Mouse (Mus musculus): ENCODE measurements around the gene Alkbh1. TPM values are rescaled to one million over a fixed set of nuclear protein-coding genes. Genes with fewer than 3 reads are reported as not detected.

Gene Alkbh1
- polyA plus RNA-seq, 1 experiment from 2014 or later, result 36.1 TPM

- Histone ChIP-seq H3K4me2 (ENCODE audit: low read length) (no peak overlapping the region), H3K36me3 (ENCODE audit: control insufficient read depth, insufficient read depth, low read length) (no peaks in the 10 kb centered on the region), H3K9me3 (ENCODE audit: control insufficient read depth, low read length) (no peaks in the 10 kb centered on the region), H3K4me3 (ENCODE audit: control insufficient read depth in 1 of 2, insufficient read depth in 1 of 2, low read depth in 1 of 2, low read length in 2 of 2) (no peak overlapping the region), H3K9ac (ENCODE audit: low read length) (no peak overlapping the region), H3K27me3 (ENCODE audit: control insufficient read depth, insufficient read depth, low read length) (no peaks in the 10 kb centered on the region), H3K4me1 (ENCODE audit: control insufficient read depth in 2 of 2, insufficient read depth in 2 of 2, low read length in 2 of 2) (peaks cover 8 to 12% of the 10 kb centered on the region in 2 experiments), H3K27ac (replicated peaks in 1 of 2; ENCODE audit: control insufficient read depth in 1 of 2, insufficient read depth in 1 of 2, low read depth in 2 of 2, low read length in 2 of 2) (no peak overlapping the region)
- no peak for ATAC-seq (ENCODE audit: insufficient number of reproducible peaks, insufficient read depth, low FRiP score, low read depth)
- WGBS, result 69% methylated on average over 4 of the region's 4 CpGs
Measured at GRCm38 (mm10) chr12:87415358-87415757, 28.5 kb downstream of the Alkbh1 start.

GRCm38 (mm10) chr12:87413179-87413790 is 30.5 kb downstream of the Alkbh1 start:
- WGBS, result 19% methylated on average over 3 of the region's 4 CpGs
- H3K9me3 ChIP-seq (ENCODE audit: control insufficient read depth, low read length), result no peaks in the 10 kb centered on the region
- no peak overlapping the region for H3K27ac ChIP-seq (replicated peaks in 1 of 2; ENCODE audit: control insufficient read depth in 1 of 2, insufficient read depth in 1 of 2, low read depth in 2 of 2, low read length in 2 of 2)
- H3K4me1 ChIP-seq (ENCODE audit: control insufficient read depth in 2 of 2, insufficient read depth in 2 of 2, low read length in 2 of 2), result peaks cover 8 to 14% of the 10 kb centered on the region in 2 experiments
- H3K9ac ChIP-seq (ENCODE audit: low read length), result no peak overlapping the region
- 0 out of 2 replicates have a peak, but pooled peaks have one; percentile 24 for ATAC-seq (ENCODE audit: insufficient number of reproducible peaks, insufficient read depth, low FRiP score, low read depth)
- no peaks in the 10 kb centered on the region for H3K27me3 ChIP-seq (ENCODE audit: control insufficient read depth, insufficient read depth, low read length)
- H3K4me2 ChIP-seq (ENCODE audit: low read length), result no peak overlapping the region
- H3K36me3 ChIP-seq (ENCODE audit: control insufficient read depth, insufficient read depth, low read length), result no peaks in the 10 kb centered on the region
- H3K4me3 ChIP-seq (ENCODE audit: control insufficient read depth in 1 of 2, insufficient read depth in 1 of 2, low read depth in 1 of 2, low read length in 2 of 2), result no peak overlapping the region

GRCm38 (mm10) chr12:87410999-87411398 is 32.8 kb downstream of the Alkbh1 start:
- Histone ChIP-seq H3K4me3 (ENCODE audit: control insufficient read depth in 1 of 2, insufficient read depth in 1 of 2, low read depth in 1 of 2, low read length in 2 of 2) (no peak overlapping the region), H3K27ac (replicated peaks in 1 of 2; ENCODE audit: control insufficient read depth in 1 of 2, insufficient read depth in 1 of 2, low read depth in 2 of 2, low read length in 2 of 2) (no peak overlapping the region)
- ATAC-seq (ENCODE audit: insufficient number of reproducible peaks, insufficient read depth, low FRiP score, low read depth), result no peak; the same call in 1 of the 2 replicates

GRCm38 (mm10) chr12:87409123-87409522 is 34.7 kb downstream of the Alkbh1 start:
- Histone ChIP-seq H3K36me3 (ENCODE audit: control insufficient read depth, insufficient read depth, low read length) (no peaks in the 10 kb centered on the region), H3K27ac (replicated peaks in 1 of 2; ENCODE audit: control insufficient read depth in 1 of 2, insufficient read depth in 1 of 2, low read depth in 2 of 2, low read length in 2 of 2) (no peak overlapping the region), H3K27me3 (ENCODE audit: control insufficient read depth, insufficient read depth, low read length) (no peaks in the 10 kb centered on the region), H3K4me2 (ENCODE audit: low read length) (no peak overlapping the region), H3K4me3 (ENCODE audit: control insufficient read depth in 1 of 2, insufficient read depth in 1 of 2, low read depth in 1 of 2, low read length in 2 of 2) (no peak overlapping the region), H3K4me1 (ENCODE audit: control insufficient read depth in 2 of 2, insufficient read depth in 2 of 2, low read length in 2 of 2) (peaks cover 17 to 23% of the 10 kb centered on the region in 2 experiments), H3K9ac (ENCODE audit: low read length) (no peak overlapping the region), H3K9me3 (ENCODE audit: control insufficient read depth, low read length) (no peaks in the 10 kb centered on the region)
- ATAC-seq (ENCODE audit: insufficient number of reproducible peaks, insufficient read depth, low FRiP score, low read depth), result no peak
- WGBS, result 87% methylated on average over 4 of the region's 4 CpGs

More at GRCm38 (mm10) chr12:87410999-87411398, 32.8 kb downstream of the Alkbh1 start:
- Histone ChIP-seq H3K4me1 (ENCODE audit: control insufficient read depth in 2 of 2, insufficient read depth in 2 of 2, low read length in 2 of 2) (peaks cover 17 to 23% of the 10 kb centered on the region in 2 experiments), H3K9me3 (ENCODE audit: control insufficient read depth, low read length) (no peaks in the 10 kb centered on the region), H3K9ac (ENCODE audit: low read length) (no peak overlapping the region), H3K27me3 (ENCODE audit: control insufficient read depth, insufficient read depth, low read length) (no peaks in the 10 kb centered on the region), H3K4me2 (ENCODE audit: low read length) (peak overlapping the region; percentile 44), H3K36me3 (ENCODE audit: control insufficient read depth, insufficient read depth, low read length) (no peaks in the 10 kb centered on the region)
- WGBS, result 9% methylated on average over 7 of the region's 7 CpGs

- Histone ChIP-seq H3K27me3 (ENCODE audit: control insufficient read depth, insufficient read depth, low read length) (no peaks in the 10 kb centered on the region), H3K27ac (replicated peaks in 1 of 2; ENCODE audit: control insufficient read depth in 1 of 2, insufficient read depth in 1 of 2, low read depth in 2 of 2, low read length in 2 of 2) (peak overlapping the region; percentile 35 to 70), H3K4me2 (ENCODE audit: low read length) (peak overlapping the region; percentile 62), H3K9ac (ENCODE audit: low read length) (peak overlapping the region; percentile 67), H3K4me3 (ENCODE audit: control insufficient read depth in 1 of 2, insufficient read depth in 1 of 2, low read depth in 1 of 2, low read length in 2 of 2) (peak overlapping the region; percentile 16 to 23), H3K36me3 (ENCODE audit: control insufficient read depth, insufficient read depth, low read length) (no peaks in the 10 kb centered on the region), H3K4me1 (ENCODE audit: control insufficient read depth in 2 of 2, insufficient read depth in 2 of 2, low read length in 2 of 2) (peaks cover 17 to 23% of the 10 kb centered on the region in 2 experiments), H3K9me3 (ENCODE audit: control insufficient read depth, low read length) (no peaks in the 10 kb centered on the region)
- 21% methylated on average over 21 of the region's 21 CpGs for WGBS
- ATAC-seq (ENCODE audit: insufficient number of reproducible peaks, insufficient read depth, low FRiP score, low read depth), result peak; percentile 44
Measured at GRCm38 (mm10) chr12:87407869-87408605, 35.8 kb downstream of the Alkbh1 start.

GRCm38 (mm10) chr12:87405721-87406120 is 38.1 kb downstream of the Alkbh1 start:
- Histone ChIP-seq H3K9me3 (ENCODE audit: control insufficient read depth, low read length) (no peaks in the 10 kb centered on the region), H3K4me3 (ENCODE audit: control insufficient read depth in 1 of 2, insufficient read depth in 1 of 2, low read depth in 1 of 2, low read length in 2 of 2) (no peak overlapping the region), H3K27ac (replicated peaks in 1 of 2; ENCODE audit: control insufficient read depth in 1 of 2, insufficient read depth in 1 of 2, low read depth in 2 of 2, low read length in 2 of 2) (no peak overlapping the region), H3K4me2 (ENCODE audit: low read length) (no peak overlapping the region), H3K9ac (ENCODE audit: low read length) (no peak overlapping the region), H3K27me3 (ENCODE audit: control insufficient read depth, insufficient read depth, low read length) (no peaks in the 10 kb centered on the region), H3K4me1 (ENCODE audit: control insufficient read depth in 2 of 2, insufficient read depth in 2 of 2, low read length in 2 of 2) (peaks cover 9 to 12% of the 10 kb centered on the region in 2 experiments), H3K36me3 (ENCODE audit: control insufficient read depth, insufficient read depth, low read length) (no peaks in the 10 kb centered on the region)
- no peak for ATAC-seq (ENCODE audit: insufficient number of reproducible peaks, insufficient read depth, low FRiP score, low read depth)
- WGBS, result 52% methylated on average over 3 of the region's 3 CpGs

GRCm38 (mm10) chr12:87405165-87405564 is 38.7 kb downstream of the Alkbh1 start:
- no peak overlapping the region for H3K27ac ChIP-seq (replicated peaks in 1 of 2; ENCODE audit: control insufficient read depth in 1 of 2, insufficient read depth in 1 of 2, low read depth in 2 of 2, low read length in 2 of 2)
- H3K4me2 ChIP-seq (ENCODE audit: low read length), result no peak overlapping the region
- no peaks in the 10 kb centered on the region for H3K9me3 ChIP-seq (ENCODE audit: control insufficient read depth, low read length)
- no peak for ATAC-seq (ENCODE audit: insufficient number of reproducible peaks, insufficient read depth, low FRiP score, low read depth)
- H3K4me1 ChIP-seq (ENCODE audit: control insufficient read depth in 2 of 2, insufficient read depth in 2 of 2, low read length in 2 of 2), result peaks cover 9 to 12% of the 10 kb centered on the region in 2 experiments
- no peaks in the 10 kb centered on the region for H3K27me3 ChIP-seq (ENCODE audit: control insufficient read depth, insufficient read depth, low read length)
- no peak overlapping the region for H3K9ac ChIP-seq (ENCODE audit: low read length)
- WGBS, result 86% methylated on average over 4 of the region's 4 CpGs
- no peaks in the 10 kb centered on the region for H3K36me3 ChIP-seq (ENCODE audit: control insufficient read depth, insufficient read depth, low read length)
- H3K4me3 ChIP-seq (ENCODE audit: control insufficient read depth in 1 of 2, insufficient read depth in 1 of 2, low read depth in 1 of 2, low read length in 2 of 2), result no peak overlapping the region
